Mouse (Mus musculus) adrenal gland, postnatal 25 days (tissue): ENCODE measurements at regions not wholly inside any gene's neighbourhood (a gene's known extent, or its start where the extent isn't known, plus 50 kb on each side); places are given as distances from the start of the nearest gene placed in this dataset.

Source experiments
- DNase-seq: peaks from one replicate; pipeline ENCODE4 v3.0.0; 2021; ENCODE audit warnings: mixed read lengths

- no peak for DNase-seq
These were observed 68.8 kb upstream of the Galnt17 start for GRCm38 (mm10) chr5:131377136-131377535.

GRCm38 (mm10) chr5:131371341-131372134 is 63.2 kb upstream of the Galnt17 start:
- no peak for DNase-seq

GRCm38 (mm10) chr5:131367461-131367860 is 59.2 kb upstream of the Galnt17 start:
- peak; percentile 3 for DNase-seq

GRCm38 (mm10) chr5:131359831-131360230 is 51.5 kb upstream of the Galnt17 start:
- no peak for DNase-seq
